Mouse (Mus musculus): Measurements from ENCODE around the gene Gpr161. TPM values are rescaled to one million over a fixed set of nuclear protein-coding genes. Genes with fewer than 3 reads are reported as not detected.
A peak's percentile ranks its signal among the peaks of the same experiment; 100 is the strongest.

Gene Gpr161
- polyA plus RNA-seq, 1 experiment: 1.8 TPM

- H3K36me3 ChIP-seq (ENCODE audit: control insufficient read depth, insufficient read depth): no peaks in the 10 kb centered on the region
- peak overlapping the region; percentile 47 for H3ac ChIP-seq (ENCODE audit: control insufficient read depth, insufficient read length)
- H3K4me3 ChIP-seq: peak overlapping the region; percentile 45
- H3K79me2 ChIP-seq (ENCODE audit: control insufficient read depth, insufficient read depth): no peaks in the 10 kb centered on the region
- no peaks in the 10 kb centered on the region for H3K27me3 ChIP-seq (ENCODE audit: control insufficient read depth, insufficient read depth, insufficient read length)
- H3K4me2 ChIP-seq (ENCODE audit: low read depth): peak overlapping the region; percentile 83
- TF ChIP-seq MYOG (IDR thresholded peaks at IDR 0.05; ENCODE audit: control insufficient read depth in 1 of 3, insufficient read depth in 1 of 3, insufficient read length in 2 of 3, low read depth in 2 of 3) (no peak), CEBPB (IDR thresholded peaks at IDR 0.05; ENCODE audit: insufficient read depth, poor library complexity, severe bottlenecking) (no peak), POLR2AphosphoS2 (IDR thresholded peaks at IDR 0.05; ENCODE audit: insufficient read length, low read depth) (peak; percentile 51), MYOD1 (IDR thresholded peaks at IDR 0.05; ENCODE audit: control insufficient read depth in 1 of 3, insufficient read length in 2 of 3, low read depth in 2 of 3) (no peak), TCF3 (IDR thresholded peaks at IDR 0.05; ENCODE audit: insufficient read length, low read depth) (no peak), E2F4 (IDR thresholded peaks at IDR 0.05; ENCODE audit: insufficient read depth) (no peak), USF1 (IDR thresholded peaks at IDR 0.05; ENCODE audit: low read depth) (no peak), POLR2A (IDR thresholded peaks at IDR 0.05; ENCODE audit: insufficient read length, low read depth) (peak; percentile 78), REST (IDR thresholded peaks at IDR 0.05; ENCODE audit: insufficient read depth, insufficient read length) (no peak), MAX (IDR thresholded peaks at IDR 0.05; ENCODE audit: low read depth) (no peak), SRF (IDR thresholded peaks at IDR 0.05; ENCODE audit: control insufficient read depth, insufficient read length, low read depth) (no peak)
Observed at GRCm38 (mm10) chr1:165281351-165282221, 14.0 kb upstream of the Gpr161 start.

- Histone ChIP-seq H3K4me2 (ENCODE audit: low read depth) (peak overlapping the region; percentile 83), H3ac (ENCODE audit: control insufficient read depth, insufficient read length) (peak overlapping the region; percentile 47), H3K36me3 (ENCODE audit: control insufficient read depth, insufficient read depth) (no peaks in the 10 kb centered on the region), H3K79me2 (ENCODE audit: control insufficient read depth, insufficient read depth) (no peaks in the 10 kb centered on the region), H3K27me3 (ENCODE audit: control insufficient read depth, insufficient read depth, insufficient read length) (no peaks in the 10 kb centered on the region), H3K4me3 (peak overlapping the region; percentile 45)
- no peak for TF ChIP-seq MYOD1 (IDR thresholded peaks at IDR 0.05; ENCODE audit: control insufficient read depth in 1 of 3, insufficient read length in 2 of 3, low read depth in 2 of 3)
- no peak for TF ChIP-seq TCF12 (IDR thresholded peaks at IDR 0.05; ENCODE audit: insufficient read depth, poor library complexity, severe bottlenecking)
- TF ChIP-seq POLR2A (IDR thresholded peaks at IDR 0.05; ENCODE audit: insufficient read length, low read depth): no peak
- no peak for TF ChIP-seq REST (IDR thresholded peaks at IDR 0.05; ENCODE audit: insufficient read depth, insufficient read length)
- no peak for TF ChIP-seq E2F4 (IDR thresholded peaks at IDR 0.05; ENCODE audit: insufficient read depth)
- TF ChIP-seq MAX (IDR thresholded peaks at IDR 0.05; ENCODE audit: low read depth): no peak
- TF ChIP-seq POLR2AphosphoS2 (IDR thresholded peaks at IDR 0.05; ENCODE audit: insufficient read length, low read depth): no peak
- TF ChIP-seq TCF3 (IDR thresholded peaks at IDR 0.05; ENCODE audit: insufficient read length, low read depth): no peak
- TF ChIP-seq USF1 (IDR thresholded peaks at IDR 0.05; ENCODE audit: low read depth): no peak
- TF ChIP-seq MYOG (IDR thresholded peaks at IDR 0.05; ENCODE audit: control insufficient read depth in 1 of 3, insufficient read depth in 1 of 3, insufficient read length in 2 of 3, low read depth in 2 of 3): no peak
- no peak for TF ChIP-seq SRF (IDR thresholded peaks at IDR 0.05; ENCODE audit: control insufficient read depth, insufficient read length, low read depth)
- TF ChIP-seq CEBPB (IDR thresholded peaks at IDR 0.05; ENCODE audit: insufficient read depth, poor library complexity, severe bottlenecking): no peak
Observed at GRCm38 (mm10) chr1:165282222-165282966, 13.2 kb upstream of the Gpr161 start.

- Histone ChIP-seq H3K79me2 (ENCODE audit: control insufficient read depth, insufficient read depth) (no peaks in the 10 kb centered on the region), H3K4me2 (ENCODE audit: low read depth) (no peak overlapping the region), H3K27me3 (ENCODE audit: control insufficient read depth, insufficient read depth, insufficient read length) (no peaks in the 10 kb centered on the region), H3ac (ENCODE audit: control insufficient read depth, insufficient read length) (no peak overlapping the region), H3K36me3 (ENCODE audit: control insufficient read depth, insufficient read depth) (no peaks in the 10 kb centered on the region), H3K4me3 (peak overlapping the region; percentile 45)
- TF ChIP-seq MYOD1 (IDR thresholded peaks at IDR 0.05; ENCODE audit: control insufficient read depth in 1 of 3, insufficient read length in 2 of 3, low read depth in 2 of 3) (no peak), POLR2A (IDR thresholded peaks at IDR 0.05; ENCODE audit: insufficient read length, low read depth) (no peak), TCF12 (IDR thresholded peaks at IDR 0.05; ENCODE audit: insufficient read depth, poor library complexity, severe bottlenecking) (no peak), MYOG (IDR thresholded peaks at IDR 0.05; ENCODE audit: control insufficient read depth in 1 of 3, insufficient read depth in 1 of 3, insufficient read length in 2 of 3, low read depth in 2 of 3) (no peak), E2F4 (IDR thresholded peaks at IDR 0.05; ENCODE audit: insufficient read depth) (no peak), MAX (IDR thresholded peaks at IDR 0.05; ENCODE audit: low read depth) (no peak), USF1 (IDR thresholded peaks at IDR 0.05; ENCODE audit: low read depth) (no peak), CEBPB (IDR thresholded peaks at IDR 0.05; ENCODE audit: insufficient read depth, poor library complexity, severe bottlenecking) (no peak), REST (IDR thresholded peaks at IDR 0.05; ENCODE audit: insufficient read depth, insufficient read length) (no peak)
Observed at GRCm38 (mm10) chr1:165282967-165283345, 12.6 kb upstream of the Gpr161 start.

- Histone ChIP-seq H3K79me2 (ENCODE audit: control insufficient read depth, insufficient read depth) (no peaks in the 10 kb centered on the region), H3K27me3 (ENCODE audit: control insufficient read depth, insufficient read depth, insufficient read length) (no peaks in the 10 kb centered on the region), H3K36me3 (ENCODE audit: control insufficient read depth, insufficient read depth) (no peaks in the 10 kb centered on the region), H3ac (ENCODE audit: control insufficient read depth, insufficient read length) (no peak overlapping the region), H3K4me2 (ENCODE audit: low read depth) (no peak overlapping the region), H3K4me3 (no peak overlapping the region)
- no peak for TF ChIP-seq CEBPB (IDR thresholded peaks at IDR 0.05; ENCODE audit: insufficient read depth, poor library complexity, severe bottlenecking)
Observed at GRCm38 (mm10) chr1:165284096-165284495, 11.5 kb upstream of the Gpr161 start.
